Mouse (Mus musculus) ZHBTc4 (cell line): ENCODE results near the gene Gm16405.
"Not testable (repeated sequence)": the region's sequence is repeated elsewhere in the genome, so short reads cannot be mapped to it uniquely, and the experiment has no call there.

Experiments used
- DNase-seq: peaks from one replicate; pipeline ENCODE4 v3.0.0-alpha.2; 2011; ENCODE audit warnings: low read depth, low spot score

The Gm16405 gene

DNA sequence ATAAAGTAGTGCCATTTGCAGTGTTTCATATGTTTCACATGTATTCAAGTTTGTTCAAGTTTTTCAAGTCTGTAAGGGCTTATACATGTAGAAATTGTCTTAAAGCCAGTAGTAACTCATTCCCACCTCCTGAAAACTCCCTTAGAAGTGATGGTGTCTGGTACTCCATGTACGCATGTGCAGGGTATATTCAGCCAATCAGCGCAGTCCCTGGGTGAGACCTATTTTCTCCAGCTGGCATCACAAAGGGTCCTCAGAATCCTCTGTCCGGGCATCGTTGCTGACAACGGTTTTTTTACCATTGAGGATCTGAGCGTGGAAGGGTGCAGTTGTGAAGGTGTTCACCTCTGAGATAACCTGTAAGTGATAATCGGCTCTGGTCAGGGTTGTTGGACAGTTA is at the start of gene Gm16405:
TSS of gene Gm16405 (plus strand) at position 301 of the 400 bp plus-strand sequence.
- not testable (repeated sequence) for DNase-seq
